Mouse (Mus musculus) heart, postnatal 4 days (tissue): Measurements from ENCODE around the gene Cyp4a14. TPM values are rescaled to one million over a fixed set of nuclear protein-coding genes. Genes with fewer than 3 reads are reported as not detected.
"Not testable (repeated sequence)": the region's sequence is repeated elsewhere in the genome, so short reads cannot be mapped to it uniquely, and the experiment has no call there.

ENCODE experiments used
- DNase-seq: peaks from one replicate; pipeline ENCODE4 v3.0.0; 2021
- total RNA-seq, 2 experiments: library from RNA; stranded (reverse); gene quantifications; 2 replicates each; pipeline ENCODE4 v1.2.3; 2021

The Cyp4a14 gene
- total RNA-seq: not detected

DNA sequence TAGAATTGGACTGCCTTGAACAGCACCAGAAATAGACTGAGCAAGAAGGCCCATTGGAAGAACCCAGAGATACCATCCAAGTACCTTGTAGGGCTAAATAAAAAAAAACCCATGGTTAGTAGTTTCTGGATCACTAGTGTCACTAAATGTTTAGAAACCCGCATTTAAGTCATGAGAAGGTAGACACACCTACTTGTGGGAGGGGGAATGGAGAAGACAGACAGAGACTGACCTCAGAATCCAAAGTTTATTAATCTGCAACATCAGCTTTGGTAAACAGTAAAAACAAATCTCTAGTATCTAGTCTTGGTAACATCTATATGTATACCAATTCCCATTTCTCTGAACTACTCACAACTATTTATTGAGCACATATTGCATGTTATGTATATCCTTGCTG is at the start of gene Cyp4a14:
Cyp4a14 (minus strand) TSS at position 142 of the 400 bp plus-strand sequence.
- DNase-seq: no peak

DNA sequence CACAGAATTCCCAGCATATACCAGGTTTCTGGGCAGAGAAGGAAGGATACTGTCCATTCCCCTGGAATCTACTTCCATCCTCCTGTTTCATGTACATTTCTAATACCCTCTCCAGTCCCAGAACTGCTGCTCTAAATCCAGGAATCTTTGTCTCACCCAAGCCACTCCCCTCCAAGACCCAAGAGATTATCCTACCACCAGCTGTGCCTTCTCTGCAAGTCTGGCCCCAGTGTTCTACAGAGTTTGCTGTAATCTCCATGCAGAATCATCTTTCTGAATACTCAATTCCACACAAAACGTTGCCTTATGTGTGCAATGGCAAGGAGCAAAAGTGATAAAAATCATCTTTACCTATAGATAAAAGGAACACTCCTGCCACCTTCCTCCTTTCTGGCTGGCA is 49.2 kb upstream of the Cyp4a14 start:
- no peak for DNase-seq

DNA sequence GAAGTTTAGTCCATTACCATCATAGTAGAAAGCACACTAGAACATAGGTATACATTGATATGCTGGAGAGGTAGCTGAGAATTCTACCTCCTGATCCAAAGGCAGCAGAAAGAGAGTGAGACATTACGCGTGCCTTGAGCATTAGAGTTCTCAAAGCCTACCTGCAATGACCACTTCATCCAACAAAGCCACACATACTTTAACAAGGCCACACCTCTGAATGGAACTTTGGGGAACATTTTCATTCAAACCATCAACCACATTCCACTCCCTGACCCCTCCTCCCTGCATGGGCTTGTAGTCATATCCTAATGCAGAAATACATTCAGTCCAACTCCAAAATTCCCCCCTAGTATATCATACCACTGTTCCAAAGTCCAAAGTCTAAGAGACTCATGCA is 25.8 kb upstream of the Cyp4a14 start:
- DNase-seq: no peak

DNA sequence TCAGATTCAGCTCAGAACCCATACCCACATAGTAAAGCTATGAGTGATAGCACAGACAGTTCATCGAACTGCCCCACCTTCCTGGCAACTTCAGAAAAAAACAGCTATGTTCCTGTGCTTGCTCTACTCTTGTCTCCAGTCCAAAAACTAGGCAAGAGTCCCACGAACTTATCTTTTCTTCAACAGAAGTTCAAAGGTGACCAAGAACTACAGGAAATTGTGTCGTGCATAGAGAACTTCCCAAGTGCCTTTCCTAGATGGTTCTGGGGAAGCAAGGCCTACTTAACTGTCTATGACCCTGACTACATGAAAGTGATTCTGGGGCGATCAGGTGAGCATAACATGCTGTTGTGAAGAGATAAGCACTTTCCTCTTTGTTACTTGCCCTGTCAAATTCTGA is 23.5 kb upstream of the Cyp4a14 start:
- DNase-seq: no peak

DNA sequence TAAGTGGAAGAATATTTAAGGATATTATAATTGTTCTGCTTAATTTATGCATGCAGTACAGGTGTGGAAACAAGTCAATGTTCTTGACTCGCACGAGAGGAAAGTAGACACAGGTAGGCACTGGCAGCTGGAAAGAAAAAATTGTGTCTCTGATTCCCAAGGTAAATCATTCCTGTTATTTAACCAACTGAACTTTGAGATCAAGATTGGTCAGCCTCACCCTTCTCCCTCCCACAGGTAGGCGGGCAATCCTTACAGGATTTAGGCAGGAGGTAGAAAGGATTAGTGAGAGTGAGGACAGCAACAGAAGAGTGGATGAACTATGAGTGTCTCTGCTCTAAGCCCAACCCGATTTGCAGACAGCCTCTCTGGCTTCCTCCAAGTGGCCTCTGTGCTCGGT is 22.1 kb upstream of the Cyp4a14 start, which contains the start of gene Cyp4a10:
Cyp4a10 (plus strand) TSS at position 265 of the 400 bp plus-strand sequence.
- DNase-seq: not testable (repeated sequence)

DNA sequence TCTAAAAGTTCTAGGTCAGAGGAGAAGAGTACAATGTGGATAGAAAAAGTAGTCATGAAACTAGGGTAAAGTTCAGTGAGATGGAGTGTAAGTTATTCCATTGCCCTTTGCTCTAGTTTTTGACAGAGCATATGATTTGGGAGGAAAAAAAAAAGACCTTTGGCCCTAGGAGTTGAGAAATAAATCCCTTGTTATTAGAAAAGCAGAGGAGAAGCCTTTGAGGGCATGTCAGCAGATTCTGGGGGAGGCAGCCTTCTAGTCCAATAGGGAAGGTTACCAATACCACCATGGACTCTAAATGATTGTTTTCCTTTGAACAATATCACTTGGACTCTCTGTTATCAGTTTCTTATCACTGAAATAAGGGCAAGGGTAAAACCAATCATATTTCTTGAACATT is 18.0 kb upstream of the Cyp4a14 start:
- DNase-seq: not testable (repeated sequence)

DNA sequence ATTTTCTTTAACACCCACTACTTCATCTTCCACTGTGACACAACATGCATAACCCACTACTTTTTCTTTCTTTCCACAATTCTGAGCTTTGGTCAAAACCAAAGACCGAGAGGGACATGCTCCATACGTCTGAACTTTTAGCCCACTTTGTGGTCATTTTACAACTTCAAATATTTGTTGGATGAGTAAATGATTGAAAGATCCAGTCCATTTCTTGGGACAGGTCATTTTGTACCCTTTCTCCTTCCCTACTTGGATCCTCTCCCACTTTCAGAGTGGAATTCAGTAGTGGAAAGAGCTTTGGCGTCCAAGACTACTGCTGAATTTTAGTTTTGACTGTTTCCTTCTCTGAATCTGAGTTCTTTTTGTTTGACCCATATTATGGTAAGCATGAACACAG is 1.5 kb upstream of the Cyp4a14 start:
- DNase-seq: no peak

DNA sequence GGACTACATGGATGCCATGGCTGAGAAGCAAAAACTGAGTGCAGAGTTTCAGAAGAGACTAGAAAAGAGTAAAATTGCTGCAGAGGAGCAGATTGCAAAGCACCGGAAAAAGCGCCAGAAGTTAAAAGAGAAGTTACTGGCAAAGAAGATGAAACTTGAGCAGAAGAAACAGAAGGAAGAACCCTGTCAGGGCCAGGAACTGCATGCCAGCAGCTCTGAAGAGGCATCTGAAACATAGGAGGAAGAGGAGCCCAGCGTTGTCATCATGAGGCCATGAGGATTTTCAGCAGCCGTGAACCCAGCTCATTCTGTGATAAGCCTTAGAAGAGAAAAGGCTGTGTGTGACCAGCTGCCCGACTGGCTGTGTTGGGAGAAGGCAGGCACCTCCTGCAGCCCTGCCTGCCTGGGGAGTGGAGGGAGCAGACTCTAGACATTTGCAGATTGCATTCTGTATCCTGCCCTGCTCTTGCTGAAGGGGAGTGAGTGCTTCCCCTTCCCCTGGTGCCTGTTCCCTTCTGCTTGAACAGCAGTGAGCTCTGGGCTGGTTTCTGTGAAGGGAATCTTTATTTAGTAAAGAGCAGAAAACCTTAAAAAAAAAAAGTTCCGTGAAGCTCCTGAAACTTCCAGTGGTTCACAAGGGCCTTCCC is 14.8 kb downstream of the Cyp4a14 start:
- DNase-seq: no peak

DNA sequence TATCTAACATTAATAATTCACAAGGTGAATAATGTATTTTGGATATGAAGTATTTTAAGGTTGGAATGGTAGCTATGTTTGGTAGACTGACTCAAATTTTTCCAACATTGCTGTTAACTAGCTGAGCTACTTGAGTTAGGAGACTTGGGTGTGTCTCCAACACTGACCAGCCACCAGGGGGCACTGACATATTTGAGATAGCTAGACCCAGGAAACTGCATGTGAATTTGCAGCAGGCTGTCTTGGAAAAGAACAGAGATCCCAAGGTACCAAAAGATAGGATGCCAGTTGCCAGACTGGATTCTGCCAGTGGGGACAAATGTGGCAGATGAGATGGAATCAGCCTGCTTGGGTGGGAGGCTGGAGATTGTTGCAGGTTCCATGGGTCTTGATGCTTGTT is 19.9 kb downstream of the Cyp4a14 start:
- peak; percentile 50 for DNase-seq

DNA sequence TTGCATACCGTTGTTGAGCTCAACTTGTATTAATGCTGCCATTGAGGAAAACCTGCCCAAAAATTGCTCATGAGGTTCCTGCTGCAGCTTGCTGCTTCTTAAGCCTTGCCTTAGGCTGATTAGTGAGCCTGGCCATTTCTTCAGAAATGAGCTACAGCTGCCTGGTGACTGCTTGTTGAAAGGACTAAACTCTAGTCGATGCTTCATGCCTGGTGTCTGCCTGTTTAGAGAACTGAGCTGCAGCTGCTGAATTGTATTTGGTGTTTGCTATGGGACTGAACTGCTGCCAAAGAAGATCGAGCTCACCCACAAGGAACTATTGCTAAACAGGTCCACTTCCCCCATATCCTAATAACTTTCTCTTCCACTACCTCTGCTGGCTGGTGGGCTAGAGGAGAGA is 22.4 kb downstream of the Cyp4a14 start:
- not testable (repeated sequence) for DNase-seq

DNA sequence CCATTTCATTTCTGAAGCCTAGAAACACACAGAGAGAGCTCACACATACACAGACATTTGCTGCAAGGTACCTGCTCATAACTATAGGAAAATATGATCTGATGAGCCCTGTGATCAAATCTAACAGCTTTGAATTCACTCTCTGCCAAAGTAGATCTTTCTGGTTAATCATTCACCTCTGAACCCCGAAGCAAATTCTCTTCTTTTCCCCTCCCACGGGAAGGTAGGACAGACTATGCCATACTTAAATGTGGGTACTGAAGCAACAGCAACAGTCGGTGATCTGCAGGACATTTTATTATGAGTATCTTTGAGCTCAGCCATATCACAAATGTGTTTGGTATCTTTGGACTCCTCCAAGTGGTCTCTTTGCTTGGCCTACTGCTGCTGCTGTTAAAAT is 43.6 kb downstream of the Cyp4a14 start, which contains the start of gene Cyp4a30b:
Cyp4a30b (plus strand) TSS at position 301 of the 400 bp plus-strand sequence.
- no peak for DNase-seq

DNA sequence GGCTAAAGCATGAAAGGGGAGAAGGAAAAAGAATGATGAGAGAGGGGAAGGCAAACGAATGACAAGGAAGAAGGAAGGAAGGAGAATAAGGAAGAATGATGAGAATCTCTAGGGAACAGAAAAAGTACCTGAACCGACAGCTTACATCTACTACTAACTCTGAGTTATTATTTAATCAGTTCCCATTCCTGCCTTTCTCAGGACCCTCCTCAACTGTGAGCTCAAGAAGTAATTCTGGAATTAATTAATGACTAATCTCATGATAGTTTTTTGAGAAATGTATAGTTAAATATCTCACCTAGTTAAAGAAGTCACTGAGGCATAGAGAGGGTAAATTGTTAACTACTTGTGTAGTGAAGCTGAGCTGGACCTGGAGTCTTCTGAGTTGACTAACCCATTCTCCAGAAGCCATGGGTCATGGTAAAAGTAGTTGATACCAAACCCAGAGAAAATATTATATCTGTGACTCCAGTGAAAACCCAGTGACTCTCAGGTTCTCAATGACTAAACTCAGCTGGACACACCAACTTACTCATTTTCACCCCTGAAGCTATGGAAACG is 45.3 kb downstream of the Cyp4a14 start:
- no peak for DNase-seq

Other genes with a start within 250 kb of the Cyp4a14 start
- gene Cyp4a12a, start 197.1 kb downstream of the Cyp4a14 start, total RNA-seq: not detected
- not detected for gene Cyp4a12b, start 84.5 kb downstream of the Cyp4a14 start, total RNA-seq
- gene Cyp4a30b, start 43.5 kb downstream of the Cyp4a14 start, total RNA-seq: not detected
- under 1 TPM in 1 of 2 experiments, not detected in 1; 0.12 TPM for gene Cyp4a10, start 22.1 kb upstream of the Cyp4a14 start, total RNA-seq
- gene Cyp4a31, start 67.5 kb upstream of the Cyp4a14 start, total RNA-seq: not detected
- not detected for gene Cyp4a32, start 104.8 kb upstream of the Cyp4a14 start, total RNA-seq
- 10 to 100 TPM in 1 of 2 experiments, 1 to 10 TPM in 1; 9.0 to 10.2 TPM for gene Cyp4b1, start 151.6 kb upstream of the Cyp4a14 start, total RNA-seq
- 10 to 100 TPM; 33.4 to 35.2 TPM for gene Efcab14, start 241.6 kb upstream of the Cyp4a14 start, total RNA-seq